Mouse (Mus musculus): ENCODE results near the gene Atp5mpl. TPM values are rescaled to one million over a fixed set of nuclear protein-coding genes. Genes with fewer than 3 reads are reported as not detected.

The Atp5mpl gene
- polyA plus RNA-seq, 1 experiment from 2014 or later = 615 TPM

- no peaks in the 10 kb centered on the region for H3K9me3 ChIP-seq
- WGBS = 85% methylated on average over 6 of the region's 6 CpGs
- no peaks in the 10 kb centered on the region for H3K36me3 ChIP-seq
Measured at GRCm38 (mm10) chr12:111978274-111978673, 11.5 kb upstream of the Atp5mpl start.

GRCm38 (mm10) chr12:111977138-111977537 is 10.4 kb upstream of the Atp5mpl start:
- 38% methylated on average over 6 of the region's 6 CpGs for WGBS
- ATAC-seq (replicated peaks) = no peak
- H3K4me2 ChIP-seq (replicated peaks) = no peak overlapping the region
- no peak overlapping the region for H3K9ac ChIP-seq (replicated peaks)
- no peaks in the 10 kb centered on the region for H3K27me3 ChIP-seq
- no peaks in the 10 kb centered on the region for H3K36me3 ChIP-seq
- H3K9me3 ChIP-seq = no peaks in the 10 kb centered on the region
- H3K4me1 ChIP-seq = peaks cover 5% of the 10 kb centered on the region; the same call in 1 of the 2 replicates
- no peak overlapping the region for H3K4me3 ChIP-seq
- 0 out of 2 replicates have a peak overlapping the region, but pooled peaks have one; percentile 3 for H3K27ac ChIP-seq (replicated peaks)

More at GRCm38 (mm10) chr12:111978274-111978673, 11.5 kb upstream of the Atp5mpl start:
- H3K27ac ChIP-seq (replicated peaks) = no peak overlapping the region
- no peak for ATAC-seq (replicated peaks)
- no peak overlapping the region for H3K4me2 ChIP-seq (replicated peaks)
- H3K9ac ChIP-seq (replicated peaks) = no peak overlapping the region
- peaks cover 5% of the 10 kb centered on the region; the same call in 1 of the 2 replicates for H3K4me1 ChIP-seq
- H3K4me3 ChIP-seq = no peak overlapping the region
- no peaks in the 10 kb centered on the region for H3K27me3 ChIP-seq

GRCm38 (mm10) chr12:111974578-111974977 is 7.8 kb upstream of the Atp5mpl start:
- no peaks in the 10 kb centered on the region for H3K36me3 ChIP-seq
- WGBS = 84% methylated on average over 6 of the region's 6 CpGs
- ATAC-seq (replicated peaks) = no peak
- H3K9ac ChIP-seq (replicated peaks) = no peak overlapping the region
- no peak overlapping the region for H3K27ac ChIP-seq (replicated peaks)
- no peaks in the 10 kb centered on the region for H3K27me3 ChIP-seq
- no peak overlapping the region for H3K4me2 ChIP-seq (replicated peaks)
- peaks cover 5% of the 10 kb centered on the region; the same call in 1 of the 2 replicates for H3K4me1 ChIP-seq
- H3K4me3 ChIP-seq = no peak overlapping the region
- no peaks in the 10 kb centered on the region for H3K9me3 ChIP-seq

- no peaks in the 10 kb centered on the region for H3K27me3 ChIP-seq
- H3K4me1 ChIP-seq = peaks cover 5% of the 10 kb centered on the region; the same call in 1 of the 2 replicates
- 94% methylated on average over 10 of the region's 10 CpGs for WGBS
- no peaks in the 10 kb centered on the region for H3K9me3 ChIP-seq
- H3K4me2 ChIP-seq (replicated peaks) = no peak overlapping the region
- no peak overlapping the region for H3K27ac ChIP-seq (replicated peaks)
- ATAC-seq (replicated peaks) = no peak
- no peaks in the 10 kb centered on the region for H3K36me3 ChIP-seq
- no peak overlapping the region for H3K9ac ChIP-seq (replicated peaks)
- no peak overlapping the region for H3K4me3 ChIP-seq
Measured at GRCm38 (mm10) chr12:111972504-111972903, 5.7 kb upstream of the Atp5mpl start.

GRCm38 (mm10) chr12:111971231-111971686 is 4.5 kb upstream of the Atp5mpl start, which contains the start of gene Tdrd9:
Tdrd9 (plus strand) TSS chr12:111971559.
- Histone ChIP-seq H3K27ac (replicated peaks) (no peak within 1 kb of the TSS), H3K4me2 (replicated peaks) (no peak within 1 kb of the TSS), H3K4me1 (peaks cover 1% of the 10 kb centered on the region), H3K9me3 (no peaks in the 10 kb centered on the region), H3K27me3 (no peaks in the 10 kb centered on the region), H3K36me3 (no peaks in the 10 kb centered on the region), H3K4me3 (no peak within 1 kb of the TSS), H3K9ac (replicated peaks) (no peak within 1 kb of the TSS)
- no peak for ATAC-seq (replicated peaks)
- WGBS = 86% methylated on average over 18 of the region's 18 CpGs

- Histone ChIP-seq H3K4me1 (peaks cover 13% of the 10 kb centered on the region), H3K4me2 (replicated peaks) (no peak overlapping the region), H3K9me3 (no peaks in the 10 kb centered on the region), H3K9ac (replicated peaks) (no peak overlapping the region), H3K4me3 (no peak overlapping the region), H3K27ac (replicated peaks) (no peak overlapping the region), H3K27me3 (no peaks in the 10 kb centered on the region), H3K36me3 (no peaks in the 10 kb centered on the region)
- 79% methylated on average over 4 of the region's 4 CpGs for WGBS
- ATAC-seq (replicated peaks) = no peak
Measured at GRCm38 (mm10) chr12:111970085-111970484, 3.3 kb upstream of the Atp5mpl start.

- H3K27ac ChIP-seq (replicated peaks) = no peak overlapping the region
- no peaks in the 10 kb centered on the region for H3K9me3 ChIP-seq
- H3K27me3 ChIP-seq = no peaks in the 10 kb centered on the region
- H3K4me1 ChIP-seq = peaks cover 18% of the 10 kb centered on the region
- no peak overlapping the region for H3K4me2 ChIP-seq (replicated peaks)
- no peak for ATAC-seq (replicated peaks)
- H3K9ac ChIP-seq (replicated peaks) = no peak overlapping the region
- WGBS = 87% methylated on average over 5 of the region's 5 CpGs
- no peak overlapping the region for H3K4me3 ChIP-seq
- peaks cover 36% of the 10 kb centered on the region for H3K36me3 ChIP-seq
Measured at GRCm38 (mm10) chr12:111963339-111963738, 3.4 kb downstream of the Atp5mpl start.

GRCm38 (mm10) chr12:111958101-111958865 is 8.5 kb downstream of the Atp5mpl start:
- Histone ChIP-seq H3K9ac (replicated peaks) (no peak overlapping the region), H3K27ac (replicated peaks) (no peak overlapping the region), H3K4me2 (replicated peaks) (no peak overlapping the region), H3K27me3 (no peaks in the 10 kb centered on the region), H3K9me3 (no peaks in the 10 kb centered on the region), H3K4me3 (no peak overlapping the region), H3K4me1 (no peaks in the 10 kb centered on the region), H3K36me3 (peaks cover 36% of the 10 kb centered on the region)
- ATAC-seq (replicated peaks) = peak; percentile 48
- WGBS = 39% methylated on average over 9 of the region's 9 CpGs

- 86% methylated on average over 5 of the region's 5 CpGs for WGBS
- no peak for ATAC-seq (replicated peaks)
Measured at GRCm38 (mm10) chr12:111956173-111956572, 10.6 kb downstream of the Atp5mpl start.

GRCm38 (mm10) chr12:111951701-111952100 is 15.1 kb downstream of the Atp5mpl start:
- no peak overlapping the region for H3K27ac ChIP-seq (replicated peaks)
- ATAC-seq (replicated peaks) = no peak
- H3K27me3 ChIP-seq = no peaks in the 10 kb centered on the region
- H3K4me3 ChIP-seq = no peak overlapping the region
- H3K36me3 ChIP-seq = no peaks in the 10 kb centered on the region
- H3K4me1 ChIP-seq = 0 out of 2 replicates have a peak, but pooled peaks cover 6% of the 10 kb centered on the region
- no peaks in the 10 kb centered on the region for H3K9me3 ChIP-seq
- 39% methylated on average over 5 of the region's 5 CpGs for WGBS
- H3K4me2 ChIP-seq (replicated peaks) = no peak overlapping the region
- no peak overlapping the region for H3K9ac ChIP-seq (replicated peaks)

More at GRCm38 (mm10) chr12:111956173-111956572, 10.6 kb downstream of the Atp5mpl start:
- H3K4me3 ChIP-seq = no peak overlapping the region
- no peak overlapping the region for H3K27ac ChIP-seq (replicated peaks)
- no peak overlapping the region for H3K4me2 ChIP-seq (replicated peaks)
- peaks cover 21% of the 10 kb centered on the region for H3K36me3 ChIP-seq
- H3K4me1 ChIP-seq = 0 out of 2 replicates have a peak, but pooled peaks cover 6% of the 10 kb centered on the region
- H3K9ac ChIP-seq (replicated peaks) = no peak overlapping the region
- no peaks in the 10 kb centered on the region for H3K27me3 ChIP-seq
- H3K9me3 ChIP-seq = no peaks in the 10 kb centered on the region

- Histone ChIP-seq H3K27ac (replicated peaks) (no peak overlapping the region), H3K9me3 (no peaks in the 10 kb centered on the region), H3K4me2 (replicated peaks) (no peak overlapping the region), H3K4me3 (no peak overlapping the region), H3K36me3 (no peaks in the 10 kb centered on the region), H3K27me3 (no peaks in the 10 kb centered on the region), H3K4me1 (0 out of 2 replicates have a peak, but pooled peaks cover 6% of the 10 kb centered on the region), H3K9ac (replicated peaks) (no peak overlapping the region)
- WGBS = 84% methylated on average over 5 of the region's 5 CpGs
- no peak for ATAC-seq (replicated peaks)
Measured at GRCm38 (mm10) chr12:111950486-111950885, 16.3 kb downstream of the Atp5mpl start.

- Histone ChIP-seq H3K27me3 (no peaks in the 10 kb centered on the region), H3K27ac (replicated peaks) (no peak overlapping the region), H3K4me3 (no peak overlapping the region), H3K36me3 (no peaks in the 10 kb centered on the region), H3K9me3 (no peaks in the 10 kb centered on the region), H3K4me1 (0 out of 2 replicates have a peak, but pooled peaks cover 3% of the 10 kb centered on the region), H3K9ac (replicated peaks) (no peak overlapping the region), H3K4me2 (replicated peaks) (no peak overlapping the region)
- no peak for ATAC-seq (replicated peaks)
- 56% methylated on average over 2 of the region's 2 CpGs for WGBS
Measured at GRCm38 (mm10) chr12:111946716-111947115, 20.1 kb downstream of the Atp5mpl start.

Data from forebrain, embryonic 15.5 days (tissue).